Mouse (Mus musculus) inflammation-experienced regulatory T-cells, adult 6 months (primary cell): ENCODE results near the gene Spint2. TPM values are rescaled to one million over a fixed set of nuclear protein-coding genes. Genes with fewer than 3 reads are reported as not detected.
"Not testable (repeated sequence)": the region's sequence is repeated elsewhere in the genome, so short reads cannot be mapped to it uniquely, and the experiment has no call there.

Experiments used
- ATAC-seq: one replicate; pipeline ENCODE4 v1.8.0; 2017
- polyA plus RNA-seq, 3 experiments: library from polyadenylated mRNA; unstranded; fragments of 100-300 nt; shearing (Covaris generic); gene quantifications; one replicate each; pipeline ENCODE4 v1.2.1; 2017

The Spint2 gene
- polyA plus RNA-seq, 3 experiments from 2014 or later, result 58.9 to 90.9 (median 63.6) TPM

DNA sequence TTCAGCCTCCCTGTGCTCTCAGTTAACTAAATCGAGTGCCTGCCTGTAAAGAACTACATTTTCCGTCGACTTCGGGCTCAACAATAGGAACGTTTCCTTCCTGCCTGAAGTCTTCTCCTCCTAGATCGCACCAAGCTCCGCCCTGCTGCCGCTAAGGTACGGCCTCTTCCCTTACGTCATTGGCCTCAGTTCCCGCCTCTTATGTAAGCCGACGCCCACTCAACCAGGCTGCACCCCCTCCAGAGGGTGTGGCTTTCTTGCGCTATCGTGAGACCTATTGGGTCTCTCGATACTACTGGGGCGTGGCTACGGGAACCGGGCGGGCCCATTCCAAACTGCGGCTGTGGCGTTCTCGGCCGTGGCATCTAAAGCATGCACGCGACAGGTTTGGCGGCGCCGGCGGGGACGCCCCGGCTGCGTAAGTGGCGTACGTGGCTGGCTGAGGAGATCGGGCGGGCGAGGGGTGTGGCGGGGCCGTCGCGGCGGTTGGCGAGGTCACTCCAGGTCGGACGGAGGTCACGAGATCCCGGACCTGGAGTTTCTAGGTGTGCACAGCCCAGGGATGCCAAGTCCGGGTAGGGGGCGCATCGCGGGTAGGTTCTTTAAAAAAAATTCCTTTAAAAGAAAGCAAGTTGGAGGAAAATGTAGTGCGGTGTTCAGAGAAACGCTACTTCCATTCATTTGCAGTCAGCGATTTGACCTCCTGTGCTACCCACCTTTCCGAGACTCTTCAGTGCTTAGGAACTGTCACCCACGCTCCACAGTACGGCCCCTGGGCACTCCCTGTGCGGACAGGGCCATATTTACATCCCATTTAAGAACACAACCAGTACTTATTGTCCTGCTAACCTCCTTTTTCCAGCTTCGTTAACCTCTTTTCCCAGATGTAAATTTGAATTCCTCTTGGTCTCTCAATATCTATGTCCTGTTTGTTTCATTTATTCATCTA is 43.4 kb downstream of the Spint2 start, which contains the start of gene Yif1b:
Gene Yif1b (plus strand): TSS at position 311 of the 949 bp plus-strand sequence.
- ATAC-seq, result peak; percentile 98

DNA sequence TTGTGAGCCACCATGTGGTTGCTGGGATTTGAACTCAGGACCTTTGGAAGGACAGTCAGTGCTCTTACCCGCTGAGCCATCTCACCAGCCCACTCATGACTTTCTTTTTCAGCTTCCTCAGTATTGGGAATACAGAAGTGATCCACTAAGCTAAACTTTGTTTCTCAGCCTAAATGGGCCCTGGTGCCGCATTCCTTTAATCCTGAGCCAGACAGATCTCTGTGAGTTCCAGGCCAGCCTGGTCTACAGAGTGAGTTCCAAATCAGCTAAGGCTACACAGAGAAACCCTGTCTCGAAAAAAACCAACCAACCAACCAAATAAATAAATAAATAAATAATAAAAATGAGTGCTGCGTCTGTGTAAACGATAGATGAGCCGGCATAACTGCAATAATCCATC is 44.1 kb downstream of the Spint2 start:
- not testable (repeated sequence) for ATAC-seq

DNA sequence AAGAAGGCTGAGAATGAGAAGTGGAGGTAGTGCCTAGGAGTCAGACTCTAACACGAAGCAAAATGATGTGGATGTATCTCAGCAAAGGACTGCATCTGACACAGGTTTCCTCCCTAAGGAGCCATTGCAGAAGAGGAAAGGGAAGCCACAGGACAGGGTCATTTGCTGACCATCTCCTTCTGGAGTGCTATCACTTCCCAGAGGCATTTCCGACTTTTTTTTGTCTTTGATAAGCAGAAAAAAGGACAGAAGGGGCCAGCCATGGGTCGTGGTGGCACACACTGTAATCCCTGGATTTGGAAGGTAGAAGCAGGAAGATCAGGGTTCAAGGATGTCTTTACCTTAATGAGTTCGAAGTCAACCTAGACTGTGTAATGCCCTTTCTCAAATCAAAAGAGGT is 45.1 kb downstream of the Spint2 start:
- ATAC-seq, result no peak

DNA sequence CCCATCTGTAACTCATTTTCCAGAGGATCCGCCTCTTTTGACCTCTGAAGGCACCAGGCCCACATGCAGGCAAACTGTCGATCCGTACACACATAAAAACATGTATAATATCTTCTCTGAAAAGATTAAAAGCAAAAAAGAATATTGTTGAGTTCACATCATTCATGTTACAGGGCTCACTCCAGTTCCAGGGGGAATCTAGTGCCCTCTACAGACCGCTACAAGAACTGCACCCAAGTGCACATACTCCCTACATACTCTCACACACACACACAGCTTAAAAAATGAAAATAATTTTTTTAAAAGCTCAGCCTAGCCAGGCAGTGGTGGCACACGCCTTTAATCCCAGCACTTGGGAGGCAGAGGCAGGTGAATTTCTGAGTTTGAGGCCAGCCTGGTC is 47.1 kb downstream of the Spint2 start:
- no peak for ATAC-seq

DNA sequence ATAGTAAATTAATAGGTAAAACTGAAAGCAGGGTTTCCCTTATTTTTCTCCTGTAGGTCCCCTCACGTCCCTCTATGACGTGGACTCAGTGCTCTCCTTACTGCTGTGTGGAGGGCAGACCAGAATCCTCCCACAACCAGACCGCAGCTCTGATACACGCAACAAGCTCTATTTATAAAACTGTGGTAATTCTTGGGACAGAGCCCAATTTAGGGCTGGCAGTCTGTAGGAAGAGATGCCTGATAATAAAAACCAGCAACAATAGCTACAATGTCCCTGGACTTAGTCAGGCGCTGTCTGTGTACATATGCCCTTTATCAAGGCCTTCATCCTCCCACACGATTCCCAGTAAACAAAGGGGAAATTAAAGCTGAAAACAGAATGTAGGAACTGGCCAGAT is 48.0 kb downstream of the Spint2 start:
- ATAC-seq, result no peak

DNA sequence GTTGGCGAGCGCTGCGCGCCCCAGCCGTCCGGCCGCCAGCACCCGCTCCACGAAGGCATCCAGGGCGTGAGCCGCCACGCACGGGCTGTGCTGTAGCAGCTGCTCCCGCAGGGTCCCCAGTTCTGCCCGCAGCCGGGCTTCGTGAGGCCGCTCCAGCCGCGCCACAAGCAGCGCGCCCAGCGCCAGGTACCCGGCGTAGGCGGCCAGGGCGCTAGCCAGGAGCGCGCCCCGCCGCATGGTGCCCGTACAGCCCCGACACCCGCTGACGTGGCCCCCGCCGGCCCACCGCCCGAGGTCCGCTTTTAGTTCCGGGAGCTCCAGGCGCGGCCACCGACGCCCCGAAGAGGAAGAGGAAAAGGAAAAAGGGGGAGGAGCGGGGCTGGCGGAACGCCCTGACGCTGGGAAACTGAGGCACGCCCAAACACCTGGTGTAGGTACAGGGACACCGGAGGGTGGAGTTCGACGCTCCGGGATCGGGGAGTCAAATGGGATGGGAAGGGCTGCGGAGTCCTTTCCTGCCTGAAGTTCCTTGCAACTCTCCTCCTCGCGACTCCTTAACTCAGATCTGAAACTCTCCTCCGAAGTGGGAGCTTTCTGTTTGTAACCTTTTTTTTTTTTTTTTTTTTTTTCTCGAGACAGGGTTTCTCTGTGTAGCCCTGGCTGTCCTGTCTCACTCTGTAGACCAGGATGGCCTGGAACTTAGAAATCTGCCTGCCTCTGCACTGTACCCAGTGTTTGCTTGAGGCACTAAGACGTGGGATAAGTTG is 49.3 kb downstream of the Spint2 start, which contains the start of gene Kcnk6:
Gene Kcnk6 (minus strand): TSS at position 269 of the 767 bp plus-strand sequence.
- peak; percentile 46 for ATAC-seq

DNA sequence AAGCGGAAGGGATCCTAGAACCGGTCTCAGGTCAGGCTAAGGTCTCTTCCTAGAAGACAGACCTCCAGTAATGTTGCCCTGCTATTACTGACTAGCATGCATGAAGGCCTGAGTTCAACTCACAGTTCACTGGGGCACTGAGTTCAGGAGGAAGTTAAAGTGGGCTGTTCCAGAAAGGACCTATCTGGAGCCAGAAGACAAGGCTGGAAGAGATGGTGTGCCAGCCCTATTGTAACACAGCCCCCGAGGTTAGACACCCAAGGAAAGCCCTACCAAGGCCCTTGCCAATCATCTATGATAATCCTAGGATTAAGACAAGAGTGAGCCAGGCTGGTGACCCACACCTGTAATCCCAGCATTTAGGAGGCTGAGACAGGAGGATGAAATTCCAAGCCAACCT is 50.2 kb downstream of the Spint2 start:
- ATAC-seq, result no peak

DNA sequence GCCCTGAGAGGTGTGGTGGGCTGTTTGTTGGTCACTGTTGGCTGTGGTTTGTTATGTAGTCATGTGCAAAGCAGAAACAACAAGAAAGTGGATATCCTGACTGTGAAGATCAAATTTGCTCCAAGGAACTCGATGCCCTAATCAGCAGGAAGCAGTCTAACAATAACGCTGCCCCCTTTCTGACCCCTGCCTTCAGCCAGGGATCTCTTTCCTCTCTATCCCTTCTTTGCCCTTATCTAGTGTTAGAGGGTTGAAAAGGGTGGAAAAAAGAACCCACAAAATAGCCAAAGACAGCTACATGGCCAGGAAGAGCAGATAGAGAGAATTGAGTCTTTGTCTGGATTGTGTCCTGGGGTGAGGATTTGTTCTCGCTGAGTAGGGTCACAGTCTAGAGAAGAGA is 51.2 kb downstream of the Spint2 start:
- no peak for ATAC-seq

DNA sequence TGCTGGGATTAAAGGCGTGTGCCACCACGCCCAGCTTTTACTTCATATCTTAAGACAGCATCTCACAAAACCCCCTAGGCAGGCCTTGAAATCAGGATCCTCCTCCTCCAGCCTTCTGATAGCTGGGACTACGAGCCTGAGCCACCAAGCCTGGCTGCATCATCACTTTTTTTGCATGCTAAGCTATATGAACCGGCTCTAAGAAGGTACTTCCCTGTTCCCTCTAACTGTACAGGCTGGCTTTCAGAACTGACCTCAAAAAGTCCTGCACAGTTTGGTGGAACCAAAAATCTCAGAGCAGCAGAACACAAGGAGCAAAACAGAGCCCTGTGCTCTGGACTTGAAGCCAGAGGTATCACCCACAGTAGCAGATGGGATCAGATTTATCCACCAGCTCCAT is 53.5 kb downstream of the Spint2 start:
- peak; percentile 8 for ATAC-seq

DNA sequence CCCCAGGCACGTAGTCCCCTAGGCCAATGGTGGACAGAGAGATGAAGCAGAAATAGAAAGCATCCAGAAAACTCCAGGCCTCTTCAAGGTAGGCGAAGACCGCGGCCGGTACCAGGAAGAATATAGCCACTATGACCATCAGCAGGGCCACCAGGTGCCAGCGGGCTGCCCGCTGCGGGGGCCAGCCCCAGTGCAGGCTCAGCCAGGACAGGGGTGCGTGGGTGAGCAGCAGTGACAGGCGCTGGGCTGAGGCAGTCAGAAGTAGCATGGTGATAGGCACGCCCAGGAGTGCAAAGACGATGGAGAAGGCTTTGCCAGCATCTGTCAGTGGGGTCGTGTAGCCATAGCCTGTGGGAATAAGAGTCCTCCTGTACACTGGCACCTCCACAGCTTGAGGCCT is 56.2 kb downstream of the Spint2 start:
- ATAC-seq, result no peak

DNA sequence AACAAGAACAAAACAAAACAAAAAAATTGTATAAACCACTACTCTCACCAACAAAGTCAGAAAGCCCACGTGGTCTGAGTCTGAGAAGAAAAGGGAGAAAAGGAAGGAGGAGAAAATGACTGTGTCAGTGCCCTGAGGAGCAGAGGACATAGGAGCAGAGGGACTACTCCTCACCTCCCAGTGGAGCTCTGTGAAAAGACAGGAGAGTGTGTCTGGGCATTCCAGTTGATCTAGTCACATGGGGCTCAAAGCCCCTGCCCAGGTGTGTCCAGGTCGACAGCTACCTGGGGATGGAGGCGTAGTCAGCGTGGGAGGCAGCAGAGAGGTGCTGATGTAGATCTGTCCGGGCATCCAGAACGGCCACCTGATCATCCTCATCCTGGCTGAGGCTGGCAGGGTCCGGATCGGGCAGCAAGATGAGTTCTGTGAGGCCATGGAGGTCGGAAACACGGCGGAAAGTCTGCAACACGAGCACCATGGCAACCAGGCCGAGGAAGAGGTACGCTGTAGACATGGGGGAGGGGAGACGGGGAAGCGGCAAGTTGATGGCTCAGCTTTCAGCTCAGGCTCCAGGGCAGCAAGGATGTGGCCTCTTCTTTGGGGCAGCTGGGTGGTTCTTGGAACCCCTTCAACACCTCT is 56.8 kb downstream of the Spint2 start:
- ATAC-seq, result no peak

DNA sequence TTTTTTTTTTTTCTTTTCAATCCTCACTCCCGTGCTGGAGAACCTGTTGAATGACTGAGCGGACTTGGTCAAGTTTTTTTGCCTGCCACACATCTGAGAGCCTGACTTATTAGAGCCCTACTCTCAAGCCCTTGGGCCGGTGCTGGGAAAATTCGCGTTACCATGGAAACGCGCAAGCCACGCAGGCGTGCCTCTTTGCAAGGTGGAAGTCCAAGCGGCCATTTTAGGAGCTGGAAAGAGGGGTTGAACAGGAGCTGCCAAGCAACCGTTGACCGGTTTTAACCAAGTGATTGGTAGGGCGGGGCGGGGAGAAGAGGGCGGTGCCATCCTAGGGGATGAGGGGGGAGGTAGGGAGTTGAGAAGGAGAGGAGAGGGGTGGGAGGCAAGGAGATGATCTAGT is 66.9 kb downstream of the Spint2 start:
- no peak for ATAC-seq

DNA sequence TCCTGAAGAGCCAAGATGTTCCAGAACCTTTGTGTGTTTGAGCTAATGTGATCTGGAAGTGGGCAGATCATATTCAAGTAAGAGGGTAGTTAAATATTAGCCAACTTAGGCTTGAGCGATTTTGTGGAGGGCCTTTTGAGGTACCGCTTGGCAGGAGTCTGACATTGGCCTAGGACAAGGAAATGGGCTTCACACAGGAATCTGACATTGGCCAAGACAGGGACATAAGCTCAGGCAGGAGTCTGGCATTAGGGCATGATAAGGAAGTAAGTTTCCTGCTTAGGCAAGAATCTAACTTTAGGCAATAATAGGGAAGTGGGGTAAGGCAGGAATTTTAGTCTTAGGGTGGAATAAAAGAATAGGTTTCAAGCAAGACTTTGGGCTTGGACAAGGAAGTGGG is 67.5 kb downstream of the Spint2 start:
- no peak for ATAC-seq

DNA sequence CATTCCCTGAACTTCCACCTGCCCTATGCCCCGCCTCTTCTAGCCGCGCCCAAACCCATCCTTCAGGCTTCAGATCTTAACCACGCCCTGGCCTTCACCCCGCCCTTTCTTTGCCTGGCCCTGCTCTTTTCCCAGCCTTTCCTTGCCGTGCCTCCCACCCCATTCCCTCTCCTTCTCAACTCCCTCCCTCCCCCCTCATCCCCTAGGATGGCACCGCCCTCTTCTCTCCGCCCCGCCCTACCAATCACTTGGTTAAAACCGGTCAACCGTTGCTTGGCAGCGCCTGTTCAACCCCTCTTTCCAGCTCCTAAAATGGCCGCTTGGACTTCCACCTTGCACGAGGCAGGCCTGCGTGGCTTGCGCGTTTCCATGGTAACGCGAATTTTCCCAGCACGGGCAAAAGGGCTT is 68.0 kb downstream of the Spint2 start, which contains the start of gene Catsperg1:
Gene Catsperg1 (minus strand): TSS at position 361 of the 408 bp plus-strand sequence.
- ATAC-seq, result no peak

DNA sequence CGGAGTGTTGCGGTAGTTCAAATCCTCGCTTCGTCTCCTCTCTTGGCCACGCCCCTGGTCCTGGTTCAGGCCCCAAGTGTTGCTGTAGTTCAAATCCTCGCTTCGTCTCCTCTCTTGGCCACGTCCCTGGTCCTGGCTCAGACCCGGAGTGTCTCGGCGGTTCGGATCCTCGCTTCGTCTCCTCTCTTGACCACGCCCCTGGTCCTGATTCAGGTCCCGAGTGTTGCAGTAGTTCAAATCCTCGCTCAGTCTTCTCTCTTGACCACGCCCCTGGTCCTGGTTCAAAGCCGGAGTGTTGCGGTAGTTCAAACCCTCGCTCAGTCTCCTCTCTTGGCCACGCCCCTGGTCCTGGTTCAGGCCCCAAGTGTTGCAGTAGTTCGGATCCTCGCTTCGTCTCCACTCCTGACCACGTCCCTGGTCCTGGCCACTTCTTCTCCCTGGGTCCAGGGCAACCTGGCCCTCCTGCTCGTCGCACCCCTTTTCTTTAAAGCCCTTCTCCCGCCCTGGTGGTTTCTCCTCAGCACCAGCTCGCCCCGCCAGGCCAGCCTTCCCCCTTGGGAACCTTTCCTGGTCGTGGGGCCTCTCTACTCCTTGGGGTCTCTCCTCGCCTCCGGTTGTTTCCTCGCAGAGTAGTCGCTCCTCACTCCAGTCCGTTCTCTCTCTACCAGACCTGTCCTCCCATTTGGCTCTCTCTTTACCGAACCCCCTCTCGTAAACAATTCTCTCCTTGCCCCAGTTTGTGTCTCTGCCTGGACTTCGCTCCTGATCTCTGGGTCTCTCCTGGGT is 68.7 kb downstream of the Spint2 start:
- ATAC-seq, result not testable (repeated sequence)

DNA sequence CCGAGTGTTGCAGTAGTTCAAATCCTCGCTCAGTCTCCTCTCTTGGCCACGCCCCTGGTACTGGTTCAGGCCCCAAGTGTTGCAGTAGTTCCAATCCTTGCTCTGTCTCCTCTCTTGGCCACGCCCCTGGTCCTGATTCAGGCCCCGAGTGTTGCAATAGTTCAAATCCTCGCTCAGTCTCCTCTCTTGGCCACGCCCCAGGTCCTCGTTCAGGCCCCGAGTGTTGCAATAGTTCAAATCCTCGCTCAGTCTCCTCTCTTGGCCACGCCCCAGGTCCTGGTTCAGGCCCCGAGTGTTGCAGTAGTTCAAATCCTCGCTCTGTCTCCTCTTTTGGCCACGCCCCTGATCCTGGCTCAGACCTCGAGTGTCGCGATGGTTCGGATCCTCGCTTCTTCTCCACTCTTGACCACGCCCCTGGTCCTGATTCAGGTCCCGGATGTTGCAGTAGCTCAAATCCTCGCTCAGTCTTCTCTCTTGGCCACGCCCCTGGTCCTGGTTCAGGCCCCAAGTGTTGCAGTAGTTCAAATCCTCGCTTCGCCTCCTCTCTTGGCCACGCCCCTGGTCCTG is 69.4 kb downstream of the Spint2 start:
- no peak for ATAC-seq

DNA sequence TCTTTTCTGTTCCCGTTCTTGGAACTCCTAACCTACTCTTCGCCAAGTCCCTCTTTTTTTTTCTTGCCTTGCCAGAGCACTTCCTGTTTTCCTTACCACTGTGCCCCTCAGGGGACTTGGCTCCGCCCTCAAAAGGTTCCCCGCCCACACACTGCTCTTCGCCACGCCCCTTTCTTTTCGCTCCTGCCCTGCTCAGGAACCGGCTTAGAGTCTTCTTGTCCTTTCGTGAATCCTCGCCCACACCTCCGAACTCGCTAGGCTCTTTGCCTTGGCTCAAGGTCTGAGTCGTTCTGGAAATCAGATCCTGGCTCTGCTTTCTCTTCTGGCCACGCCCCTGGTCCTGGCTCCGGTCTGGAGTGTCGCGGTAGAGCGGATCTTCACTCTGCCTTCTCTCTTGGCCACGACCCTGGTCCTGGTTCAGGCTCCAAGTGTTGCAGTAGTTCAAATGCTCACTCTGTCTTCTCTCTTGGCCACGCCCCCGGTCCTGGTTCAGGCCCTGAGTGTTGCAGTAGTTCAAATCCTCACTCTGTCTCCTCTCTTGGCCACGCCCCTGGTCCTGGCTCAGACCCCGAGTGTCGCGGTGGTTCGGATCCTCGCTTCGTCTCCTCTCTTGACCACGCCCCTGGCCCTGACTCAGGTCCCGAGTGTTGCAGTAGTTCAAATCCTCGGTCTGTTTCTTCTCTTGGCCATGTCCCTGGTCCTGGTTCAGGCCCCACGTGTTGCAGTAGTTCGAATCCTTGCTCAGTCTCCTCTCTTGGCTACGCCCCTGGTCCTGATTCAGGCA is 70.1 kb downstream of the Spint2 start:
- ATAC-seq, result peak; percentile 93

DNA sequence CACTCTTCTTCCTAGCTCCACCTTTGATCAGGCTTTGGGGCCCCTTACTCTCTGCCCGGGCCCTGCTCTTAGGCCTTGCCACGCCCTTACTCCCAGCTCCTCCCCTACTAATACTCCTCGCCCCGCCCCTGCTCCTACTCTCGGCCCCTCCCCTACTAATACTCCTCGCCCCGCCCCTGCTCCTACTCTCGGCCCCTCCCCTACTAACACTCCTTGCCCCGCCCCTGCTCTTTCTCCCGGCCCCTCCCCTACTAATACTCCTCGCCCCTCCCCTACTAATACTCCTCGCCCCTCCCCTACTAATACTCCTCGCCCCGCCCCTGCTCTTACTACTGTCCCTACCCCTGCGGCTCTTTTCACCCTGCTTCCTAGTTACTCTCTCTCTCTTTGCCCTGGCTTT is 70.7 kb downstream of the Spint2 start:
- not testable (repeated sequence) for ATAC-seq
